Mouse (Mus musculus): ENCODE data around the gene Nfic.

DNA sequence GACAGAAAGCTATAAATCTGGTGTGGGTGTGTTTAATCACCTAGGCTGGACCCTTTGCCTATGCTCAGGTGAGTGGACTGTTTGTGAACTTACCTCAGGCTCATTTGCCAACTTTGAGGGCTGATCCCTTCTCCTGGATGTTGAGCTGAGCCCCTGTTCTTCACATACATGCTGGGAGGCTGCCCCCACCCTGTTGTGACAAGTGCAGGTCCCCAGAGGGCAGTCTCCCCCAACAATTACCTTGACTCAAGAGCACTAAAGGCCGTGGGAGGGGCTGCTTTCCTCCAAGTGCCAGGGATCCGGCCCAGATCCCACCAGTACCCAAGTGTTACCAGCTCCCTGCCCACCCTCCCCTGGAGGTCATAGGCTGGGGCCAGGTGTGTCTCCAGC lies 29.6 kb upstream of the Nfic start:
- TF ChIP-seq POLR2A (IDR thresholded peaks at IDR 0.05; ENCODE audit: borderline replicate concordance, low read depth, low read length) (no peak), CTCF (IDR thresholded peaks at IDR 0.05; ENCODE audit: low read depth, low read length) (no peak)
